Mouse (Mus musculus) spleen, adult 2 months (tissue): ENCODE measurements around the gene B3galnt1. TPM values are rescaled to one million over a fixed set of nuclear protein-coding genes. Genes with fewer than 3 reads are reported as not detected.

Experiments
- DNase-seq, 2 experiments: peaks; one replicate each; pipeline versions ENCODE4 v3.0.0 to v3.0.0-alpha.2; 2012 to 2021; ENCODE audit warnings: low spot score in 2 of 2, low read depth in 1 of 2
- H3K27ac ChIP-seq: fragments of 200-500 bp; 2 replicates; pipeline ENCODE4 v1.5.1; 2012; ENCODE audit warnings: low read length, inconsistent platforms; ENCODE audit not compliant: insufficient read depth
- H3K27me3 ChIP-seq: fragments of 200-500 bp; 2 replicates; pipeline ENCODE4 v1.6.1; 2012; ENCODE audit warnings: mild to moderate bottlenecking, moderate library complexity, low read length, inconsistent platforms; ENCODE audit not compliant: control insufficient read depth, insufficient read depth
- H3K36me3 ChIP-seq: fragments of 200-500 bp; 2 replicates; pipeline ENCODE4 v1.6.1; 2012; ENCODE audit warnings: mild to moderate bottlenecking, low read length, inconsistent platforms; ENCODE audit not compliant: control insufficient read depth, insufficient read depth
- H3K4me1 ChIP-seq: fragments of 200-500 bp; 2 replicates; pipeline ENCODE4 v1.6.1; 2011; ENCODE audit warnings: inconsistent platforms; ENCODE audit not compliant: control insufficient read depth, insufficient read depth, insufficient read length
- H3K4me3 ChIP-seq: fragments of 200-500 bp; 2 replicates; pipeline ENCODE4 v1.5.1; 2011; ENCODE audit warnings: mild to moderate bottlenecking, inconsistent platforms; ENCODE audit not compliant: insufficient read depth, insufficient read length; ENCODE audit errors: extremely low read depth
- CTCF ChIP-seq: fragments of 200-500 bp; IDR thresholded peaks from 2 replicates; pipeline ENCODE4 v1.5.1; 2011; ENCODE audit warnings: mild to moderate bottlenecking, inconsistent platforms; ENCODE audit not compliant: insufficient read depth, insufficient read length, insufficient replicate concordance; ENCODE audit errors: extremely low read depth
- POLR2A ChIP-seq: fragments of 200-500 bp; IDR thresholded peaks from 2 replicates; pipeline ENCODE4 v1.6.1; 2011; ENCODE audit warnings: low read depth, low read length, inconsistent platforms
- WGBS: fragments of 180-500 bp; shearing (Covaris S2); methylation state at CpG from one replicate; pipeline ENCODE4 v1.1.7; 2018; 5-methylcytosine and 5-hydroxymethylcytosine counted together
- polyA plus RNA-seq: library from polyadenylated mRNA; depleted of rRNA; stranded (reverse); fragments of >200 nt; gene quantifications from 2 replicates; pipeline ENCODE4 v1.2.3, GENCODE M21; 2012

The B3galnt1 gene
- polyA plus RNA-seq, 1 experiment: 1.5 TPM

- TF ChIP-seq POLR2A: no peak
- no peak for TF ChIP-seq CTCF
- no peaks in the 10 kb centered on the region for H3K27me3 ChIP-seq
- H3K27ac ChIP-seq: no peak overlapping the region
- no peak for DNase-seq
- no peaks in the 10 kb centered on the region; the same call in 1 of the 2 replicates for H3K4me1 ChIP-seq
- no peaks in the 10 kb centered on the region for H3K36me3 ChIP-seq
- no peak overlapping the region for H3K4me3 ChIP-seq
- 88% methylated on average over 6 of the region's 6 CpGs for WGBS
Measured at GRCm38 (mm10) chr3:69555511-69555910, 43.2 kb downstream of the B3galnt1 start.

- H3K4me3 ChIP-seq: no peak overlapping the region
- WGBS: 92% methylated on average over 4 of the region's 4 CpGs
- TF ChIP-seq POLR2A: no peak
- no peak for TF ChIP-seq CTCF
- H3K4me1 ChIP-seq: no peaks in the 10 kb centered on the region
- H3K27me3 ChIP-seq: no peaks in the 10 kb centered on the region
- H3K36me3 ChIP-seq: no peaks in the 10 kb centered on the region
- no peak for DNase-seq
- H3K27ac ChIP-seq: no peak overlapping the region
Measured at GRCm38 (mm10) chr3:69549602-69550001, 49.2 kb downstream of the B3galnt1 start.

- TF ChIP-seq POLR2A (no peak), CTCF (no peak)
- no peak for DNase-seq
- Histone ChIP-seq H3K4me1 (no peaks in the 10 kb centered on the region), H3K27ac (no peak overlapping the region), H3K4me3 (no peak overlapping the region), H3K27me3 (no peaks in the 10 kb centered on the region), H3K36me3 (no peaks in the 10 kb centered on the region)
- 84% methylated on average over 22 of the region's 22 CpGs for WGBS
Measured at GRCm38 (mm10) chr3:69548704-69549455, 49.9 kb downstream of the B3galnt1 start.

GRCm38 (mm10) chr3:69545017-69545416 is 53.7 kb downstream of the B3galnt1 start:
- no peak for TF ChIP-seq CTCF
- no peak for TF ChIP-seq POLR2A
- 88% methylated on average over 5 of the region's 5 CpGs for WGBS

GRCm38 (mm10) chr3:69543730-69544129 is 55.0 kb downstream of the B3galnt1 start:
- Histone ChIP-seq H3K36me3 (no peaks in the 10 kb centered on the region), H3K27me3 (no peaks in the 10 kb centered on the region), H3K27ac (no peak overlapping the region), H3K4me1 (no peaks in the 10 kb centered on the region), H3K4me3 (no peak overlapping the region)
- TF ChIP-seq CTCF (no peak), POLR2A (no peak)
- 97% methylated on average over 1 of the region's 1 CpGs for WGBS
- DNase-seq: no peak

More at GRCm38 (mm10) chr3:69545017-69545416, 53.7 kb downstream of the B3galnt1 start:
- H3K36me3 ChIP-seq: no peaks in the 10 kb centered on the region
- H3K4me1 ChIP-seq: no peaks in the 10 kb centered on the region
- DNase-seq: no peak
- H3K4me3 ChIP-seq: no peak overlapping the region
- no peaks in the 10 kb centered on the region for H3K27me3 ChIP-seq
- no peak overlapping the region for H3K27ac ChIP-seq

GRCm38 (mm10) chr3:69542962-69543361 is 55.8 kb downstream of the B3galnt1 start:
- no peak for DNase-seq
- Histone ChIP-seq H3K4me1 (no peaks in the 10 kb centered on the region), H3K4me3 (no peak overlapping the region), H3K27me3 (no peaks in the 10 kb centered on the region), H3K36me3 (no peaks in the 10 kb centered on the region), H3K27ac (no peak overlapping the region)
- 93% methylated on average over 8 of the region's 8 CpGs for WGBS
- TF ChIP-seq CTCF (no peak), POLR2A (no peak)
